Mouse (Mus musculus) thymus, adult 2 months (tissue): ENCODE measurements at regions not wholly inside any gene's neighbourhood (a gene's known extent, or its start where the extent isn't known, plus 50 kb on each side); places are given as distances from the start of the nearest gene placed in this dataset.

Source experiments
- DNase-seq: peaks from one replicate; pipeline ENCODE4 v3.0.0; 2021
- H3K27ac ChIP-seq: fragments of 200-500 bp; 2 replicates; pipeline ENCODE4 v1.5.1; 2012; ENCODE audit warnings: low read length, control low read depth; ENCODE audit not compliant: control insufficient read depth, insufficient read depth
- H3K27me3 ChIP-seq: fragments of 200-500 bp; 2 replicates; pipeline ENCODE4 v1.6.1; 2012; ENCODE audit warnings: mild to moderate bottlenecking, low read length, moderate library complexity, mixed read lengths; ENCODE audit not compliant: control insufficient read depth, insufficient read depth
- H3K36me3 ChIP-seq: fragments of 200-500 bp; 2 replicates; pipeline ENCODE4 v1.6.1; 2012; ENCODE audit warnings: mild to moderate bottlenecking, low read length, moderate library complexity; ENCODE audit not compliant: control insufficient read depth, insufficient read depth
- H3K4me1 ChIP-seq: fragments of 200-500 bp; replicated peaks from 2 replicates; pipeline ENCODE4 v1.6.1; 2012; ENCODE audit warnings: low read length; ENCODE audit not compliant: control insufficient read depth, insufficient read depth
- H3K4me3 ChIP-seq: fragments of 200-500 bp; 2 replicates; pipeline ENCODE4 v1.5.1; 2012; ENCODE audit warnings: mild to moderate bottlenecking, low read length, control low read depth, moderate library complexity; ENCODE audit not compliant: control insufficient read depth, insufficient read depth
- CTCF ChIP-seq: fragments of 200-500 bp; IDR thresholded peaks from 2 replicates; pipeline ENCODE4 v1.5.1; 2012; ENCODE audit warnings: mild to moderate bottlenecking, control low read depth, low read length, moderate library complexity, borderline replicate concordance; ENCODE audit not compliant: control insufficient read depth, poor library complexity, insufficient read depth; ENCODE audit errors: extremely low read depth
- POLR2A ChIP-seq: fragments of 200-500 bp; IDR thresholded peaks from 2 replicates; pipeline ENCODE4 v1.6.1; 2012; ENCODE audit warnings: mild to moderate bottlenecking, low read length, control low read depth, moderate library complexity; ENCODE audit not compliant: control insufficient read depth, poor library complexity, insufficient read depth; ENCODE audit errors: extremely low read depth
- WGBS: fragments of 180-500 bp; shearing (Covaris S2); methylation state at CpG from one replicate; pipeline ENCODE4 v1.1.7; 2018; 5-methylcytosine and 5-hydroxymethylcytosine counted together

DNA sequence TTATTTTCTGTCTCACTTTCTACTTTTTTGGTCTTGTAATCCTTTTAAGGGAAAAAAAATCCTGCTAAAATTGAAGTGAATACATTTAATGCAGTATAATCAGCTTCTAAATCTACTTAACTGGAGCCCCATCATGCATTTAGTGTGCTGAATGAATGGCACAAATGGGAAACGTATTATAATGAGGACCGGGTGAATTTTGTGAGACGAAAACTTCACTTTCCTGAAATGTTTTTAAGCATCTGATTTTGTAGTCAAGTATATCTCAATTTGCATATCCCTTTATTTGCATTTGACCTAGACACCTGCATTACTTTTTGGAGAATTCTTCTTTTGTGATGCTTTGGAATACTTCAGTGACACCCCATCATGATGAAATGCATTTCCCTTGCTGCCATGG, 889.1 kb downstream of the Epha4 start:
- Histone ChIP-seq H3K27me3 (no peaks in the 10 kb centered on the region), H3K4me1 (no peaks in the 10 kb centered on the region), H3K36me3 (no peaks in the 10 kb centered on the region), H3K4me3 (no peak overlapping the region), H3K27ac (no peak overlapping the region)
- no peak for DNase-seq
- no peak for TF ChIP-seq POLR2A
- no peak for TF ChIP-seq CTCF
- 89% methylated on average over 3 of the region's 3 CpGs for WGBS

DNA sequence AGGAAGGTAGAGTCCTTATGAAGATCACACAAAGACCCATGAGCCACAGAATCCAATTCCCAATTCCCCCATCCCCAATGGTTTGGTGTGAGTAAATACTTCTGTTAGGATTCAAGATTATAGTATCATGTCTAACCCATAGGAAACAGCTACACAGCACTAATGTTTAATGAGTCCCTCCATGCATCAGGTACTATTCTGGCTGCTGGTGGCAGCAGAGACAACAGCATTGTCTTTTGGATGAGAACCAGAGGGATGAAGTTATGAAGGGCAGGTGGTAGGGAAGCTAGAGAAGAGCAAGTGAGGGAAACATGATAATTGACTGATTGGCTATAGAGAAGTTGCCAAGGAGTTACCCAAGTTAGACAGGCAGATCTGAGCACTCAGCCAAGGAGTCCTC, 885.0 kb downstream of the Epha4 start:
- Histone ChIP-seq H3K27me3 (no peaks in the 10 kb centered on the region), H3K4me3 (no peak overlapping the region), H3K36me3 (no peaks in the 10 kb centered on the region), H3K27ac (no peak overlapping the region), H3K4me1 (no peaks in the 10 kb centered on the region)
- DNase-seq, result no peak
- TF ChIP-seq POLR2A, result no peak
- no peak for TF ChIP-seq CTCF

DNA sequence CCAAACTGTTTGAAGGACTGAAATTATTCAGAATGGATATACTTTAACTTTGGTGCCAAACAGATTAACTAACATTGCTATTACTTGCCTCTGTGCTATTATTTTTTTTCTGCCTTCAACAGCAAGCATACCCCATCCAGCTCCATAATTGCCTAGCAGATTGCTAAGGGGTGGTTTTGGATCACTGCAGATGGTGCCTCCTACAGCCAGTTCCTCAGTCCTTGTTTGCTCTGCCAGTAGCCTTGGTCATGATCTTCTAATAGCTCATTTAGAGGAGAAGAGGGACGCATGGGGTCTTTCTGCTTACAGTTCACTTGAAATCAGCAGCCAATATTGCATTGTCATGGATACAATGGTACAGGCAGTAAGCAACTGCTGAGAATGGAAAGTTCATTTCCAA, 880.8 kb downstream of the Epha4 start:
- TF ChIP-seq POLR2A (no peak), CTCF (no peak)
- H3K4me3 ChIP-seq, result no peak overlapping the region
- DNase-seq, result no peak
- 94% methylated on average over 1 of the region's 1 CpGs for WGBS
- no peaks in the 10 kb centered on the region for H3K36me3 ChIP-seq
- H3K27me3 ChIP-seq, result no peaks in the 10 kb centered on the region
- H3K27ac ChIP-seq, result no peak overlapping the region
- no peaks in the 10 kb centered on the region for H3K4me1 ChIP-seq

DNA sequence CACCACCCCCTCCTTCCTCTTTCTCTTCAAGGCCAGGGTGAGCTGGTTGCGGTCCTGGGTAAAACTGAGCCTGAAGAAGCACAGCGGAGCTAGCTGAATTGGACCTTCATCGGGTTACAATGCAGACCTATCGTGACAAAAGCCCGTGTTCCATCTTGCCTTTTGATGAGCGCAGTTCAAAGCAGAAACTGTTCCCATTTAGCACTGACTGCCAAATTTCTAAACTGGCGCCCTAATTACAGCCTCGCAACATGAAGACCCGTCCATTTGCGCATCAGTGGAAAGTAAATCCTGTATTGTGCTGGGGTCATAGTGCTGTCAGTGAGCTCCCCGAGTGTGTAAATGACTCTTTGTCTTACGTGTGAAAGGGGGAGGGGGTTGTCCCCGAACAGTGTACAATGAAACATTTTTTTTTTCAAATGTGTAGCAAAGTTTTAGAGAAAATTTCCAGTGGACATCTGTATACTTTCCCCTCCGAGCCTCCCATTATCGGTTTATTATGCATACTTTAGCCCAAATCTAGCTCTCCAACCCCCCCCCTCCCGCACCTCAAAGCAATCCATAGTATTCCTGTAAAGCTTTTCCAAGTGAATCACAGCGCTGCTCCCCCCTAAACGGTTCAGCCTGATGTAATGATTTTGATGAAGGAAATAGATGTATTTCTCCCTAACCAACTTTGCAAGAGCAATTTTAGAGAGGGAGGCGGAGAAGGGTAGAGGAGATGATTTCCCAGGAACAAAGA, 877.4 kb downstream of the Epha4 start:
- no peak for TF ChIP-seq POLR2A
- no peak for TF ChIP-seq CTCF
- no peaks in the 10 kb centered on the region for H3K27me3 ChIP-seq

DNA sequence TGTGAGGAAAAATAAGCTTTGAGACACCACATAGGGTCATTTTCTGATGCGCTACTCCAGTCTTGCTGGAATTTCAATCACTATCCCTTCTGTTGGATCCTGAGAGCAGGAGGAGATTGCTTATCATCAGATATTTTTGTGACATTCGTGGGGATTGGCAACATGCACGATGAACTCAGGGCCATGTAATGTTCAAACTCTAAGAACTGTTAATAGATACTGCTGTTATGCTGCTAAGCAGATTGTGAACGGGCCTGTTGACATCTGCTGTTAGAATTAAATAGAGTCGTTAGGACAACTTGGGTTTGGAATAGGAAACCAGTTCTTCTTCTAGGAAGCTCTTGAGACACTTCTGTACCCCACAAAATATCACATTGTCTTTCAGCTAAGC, 876.9 kb downstream of the Epha4 start:
- 92% methylated on average over 5 of the region's 5 CpGs for WGBS
- H3K27me3 ChIP-seq, result no peaks in the 10 kb centered on the region
- H3K27ac ChIP-seq, result no peak overlapping the region
- no peaks in the 10 kb centered on the region for H3K36me3 ChIP-seq
- TF ChIP-seq POLR2A, result no peak
- TF ChIP-seq CTCF, result no peak
- no peak for DNase-seq
- no peak overlapping the region for H3K4me3 ChIP-seq
- no peaks in the 10 kb centered on the region for H3K4me1 ChIP-seq

More for the DNA sequence above, 877.4 kb downstream of the Epha4 start:
- 89% methylated on average over 19 of the region's 19 CpGs for WGBS
- Histone ChIP-seq H3K4me3 (no peak overlapping the region), H3K4me1 (no peaks in the 10 kb centered on the region), H3K36me3 (no peaks in the 10 kb centered on the region), H3K27ac (no peak overlapping the region)
- DNase-seq, result no peak

DNA sequence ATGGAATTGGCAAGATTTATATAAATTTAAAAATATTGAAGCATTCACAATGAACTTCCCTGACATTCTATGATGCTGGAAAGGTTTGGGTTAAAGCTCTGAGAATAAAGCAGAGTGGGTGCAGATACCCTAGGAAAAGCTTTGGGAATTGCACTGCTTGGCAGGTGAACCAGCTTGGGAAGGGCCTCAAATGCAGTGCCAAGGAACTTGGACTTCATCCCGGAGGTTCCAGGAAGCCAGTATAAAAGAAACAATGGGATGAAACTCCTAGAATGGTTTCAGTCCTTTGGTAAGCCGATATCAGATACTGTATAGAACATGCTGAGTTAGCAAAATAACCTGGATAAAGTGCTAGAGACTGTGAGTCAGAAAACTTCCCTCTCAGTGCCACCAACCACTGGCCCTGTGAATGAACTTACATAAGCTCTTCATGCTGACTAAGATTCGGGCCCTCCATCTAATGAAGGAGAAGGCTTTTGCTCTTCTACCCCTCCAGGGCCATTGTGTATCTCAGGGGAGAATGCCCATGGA, 873.6 kb downstream of the Epha4 start:
- no peak overlapping the region for H3K4me3 ChIP-seq
- no peaks in the 10 kb centered on the region for H3K4me1 ChIP-seq
- no peak for TF ChIP-seq CTCF
- TF ChIP-seq POLR2A, result no peak
- DNase-seq, result no peak
- WGBS, result 83% methylated on average over 3 of the region's 3 CpGs
- no peak overlapping the region for H3K27ac ChIP-seq
- H3K27me3 ChIP-seq, result no peaks in the 10 kb centered on the region
- no peaks in the 10 kb centered on the region for H3K36me3 ChIP-seq
